Mouse (Mus musculus) lung, embryonic 16.5 days (tissue): ENCODE data around the gene Gm17359. TPM values are rescaled to one million over a fixed set of nuclear protein-coding genes. Genes with fewer than 3 reads are reported as not detected.

Source experiments
- ATAC-seq: fragments of 200-750 bp; cut with Nextera tagmentation; 2 replicates; pipeline ENCODE4 v1.8.0; 2017; ENCODE audit warnings: low read depth, mild to moderate bottlenecking, moderate library complexity
- H3K27ac ChIP-seq: fragments of 300-500 bp; sonication (generic); 2 replicates; pipeline ENCODE4 v1.5.1; 2014; ENCODE audit warnings: mild to moderate bottlenecking, control low read depth, low read length
- H3K27me3 ChIP-seq: fragments of 300-500 bp; sonication (generic); 2 replicates; pipeline ENCODE4 v1.6.1; 2014; ENCODE audit warnings: low read depth, low read length, mixed read lengths; ENCODE audit not compliant: control insufficient read depth, insufficient read depth
- H3K36me3 ChIP-seq: fragments of 300-500 bp; sonication (generic); 2 replicates; pipeline ENCODE4 v1.6.1; 2014; ENCODE audit warnings: low read length; ENCODE audit not compliant: control insufficient read depth, insufficient read depth
- H3K4me1 ChIP-seq: fragments of 300-500 bp; sonication (generic); replicated peaks from 2 replicates; pipeline ENCODE4 v1.6.1; 2014; ENCODE audit warnings: low read length, mixed read lengths; ENCODE audit not compliant: control insufficient read depth, insufficient read depth
- H3K4me2 ChIP-seq: fragments of 300-500 bp; sonication (generic); 2 replicates; pipeline ENCODE4 v1.6.1; 2014; ENCODE audit warnings: low read depth, low read length, control low read depth
- H3K4me3 ChIP-seq: fragments of 300-500 bp; sonication (generic); 2 replicates; pipeline ENCODE4 v1.5.1; 2014; ENCODE audit warnings: mild to moderate bottlenecking, low read length, control low read depth
- H3K9ac ChIP-seq: fragments of 300-500 bp; sonication (generic); 2 replicates; pipeline ENCODE4 v1.6.1; 2014; ENCODE audit warnings: low read length, control low read depth
- H3K9me3 ChIP-seq: fragments of 300-500 bp; sonication (generic); 2 replicates; pipeline ENCODE4 v1.6.1; 2016; ENCODE audit warnings: low read length; ENCODE audit not compliant: control insufficient read depth
- WGBS: fragments of 180-500 bp; shearing (Covaris S2); extraction: QIAGEN DNeasy Blood & Tissue Kit; methylation state at CpG from one replicate; pipeline ENCODE4 v1.1.7; 2014; 5-methylcytosine and 5-hydroxymethylcytosine counted together
- polyA plus RNA-seq: library from polyadenylated mRNA; unstranded; fragments of >200 nt; fragmentation: Nextera tagmentation; extraction: Ambion mirVana; gene quantifications from 2 replicates; pipeline ENCODE4 v1.2.1, GENCODE M21; 2015

Gene Gm17359
- polyA plus RNA-seq, 1 experiment from 2014 or later: not detected

DNA sequence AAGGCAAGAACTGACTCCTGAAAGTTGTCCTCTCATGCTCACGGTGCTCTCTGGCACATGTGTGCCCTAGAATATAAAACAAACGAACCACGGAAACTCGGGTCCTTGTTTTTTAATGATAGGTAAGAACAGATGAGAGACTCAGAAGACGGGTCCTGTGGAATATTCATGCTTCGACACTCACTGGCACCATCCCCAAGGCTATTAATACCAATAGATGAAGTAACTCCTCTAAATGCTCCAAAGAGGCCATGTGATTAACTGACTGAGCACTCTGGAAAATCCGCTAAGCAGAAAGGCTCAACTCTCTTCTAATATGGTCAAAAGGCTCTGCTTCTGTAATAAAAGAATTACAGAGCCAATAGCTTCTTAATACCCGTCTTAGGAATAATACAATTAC, 157.6 kb downstream of the Gm17359 start:
- H3K4me2 ChIP-seq: no peak overlapping the region
- H3K27ac ChIP-seq: no peak overlapping the region
- 0 out of 2 replicates have a peak, but pooled peaks cover 3% of the 10 kb centered on the region for H3K4me1 ChIP-seq
- H3K9me3 ChIP-seq: no peaks in the 10 kb centered on the region
- H3K36me3 ChIP-seq: peaks cover 7% of the 10 kb centered on the region
- no peaks in the 10 kb centered on the region for H3K27me3 ChIP-seq
- no peak overlapping the region for H3K9ac ChIP-seq
- no peak overlapping the region for H3K4me3 ChIP-seq
- no peak for ATAC-seq
- 83% methylated on average over 8 of the region's 8 CpGs for WGBS

- ATAC-seq: no peak
These were observed 158.7 kb downstream of the Gm17359 start for GRCm38 (mm10) chr3:79495151-79495550.

GRCm38 (mm10) chr3:79496668-79497067, 160.2 kb downstream of the Gm17359 start:
- 68% methylated on average over 6 of the region's 6 CpGs for WGBS
- Histone ChIP-seq H3K9ac (no peak overlapping the region), H3K4me3 (no peak overlapping the region), H3K36me3 (peaks cover 10% of the 10 kb centered on the region), H3K9me3 (no peaks in the 10 kb centered on the region), H3K27ac (no peak overlapping the region), H3K27me3 (no peaks in the 10 kb centered on the region), H3K4me2 (no peak overlapping the region), H3K4me1 (0 out of 2 replicates have a peak, but pooled peaks cover 3% of the 10 kb centered on the region)
- ATAC-seq: peak; percentile 41; the same call in 1 of the 2 replicates

More at GRCm38 (mm10) chr3:79495151-79495550, 158.7 kb downstream of the Gm17359 start:
- WGBS: 80% methylated on average over 7 of the region's 7 CpGs
- H3K4me2 ChIP-seq: no peak overlapping the region
- H3K9me3 ChIP-seq: no peaks in the 10 kb centered on the region
- no peaks in the 10 kb centered on the region for H3K27me3 ChIP-seq
- H3K9ac ChIP-seq: no peak overlapping the region
- no peak overlapping the region for H3K27ac ChIP-seq
- 0 out of 2 replicates have a peak, but pooled peaks cover 3% of the 10 kb centered on the region for H3K4me1 ChIP-seq
- H3K4me3 ChIP-seq: no peak overlapping the region
- H3K36me3 ChIP-seq: peaks cover 7% of the 10 kb centered on the region

- Histone ChIP-seq H3K4me3 (no peak overlapping the region), H3K27me3 (no peaks in the 10 kb centered on the region), H3K36me3 (peaks cover 5% of the 10 kb centered on the region; the same call in 1 of the 2 replicates), H3K27ac (no peak overlapping the region), H3K9ac (no peak overlapping the region), H3K4me1 (no peaks in the 10 kb centered on the region), H3K4me2 (no peak overlapping the region), H3K9me3 (no peaks in the 10 kb centered on the region)
- no peak for ATAC-seq
- 71% methylated on average over 10 of the region's 10 CpGs for WGBS
These were observed 163.8 kb downstream of the Gm17359 start for GRCm38 (mm10) chr3:79500279-79500678.

- Histone ChIP-seq H3K9ac (no peak overlapping the region), H3K27ac (no peak overlapping the region), H3K27me3 (no peaks in the 10 kb centered on the region), H3K36me3 (peaks cover 5% of the 10 kb centered on the region; the same call in 1 of the 2 replicates), H3K9me3 (no peaks in the 10 kb centered on the region), H3K4me1 (no peaks in the 10 kb centered on the region), H3K4me2 (no peak overlapping the region), H3K4me3 (no peak overlapping the region)
- ATAC-seq: no peak
- whole genome bisulfite sequencing: 88% methylated on average over 2 of the region's 2 CpGs
These were observed 164.8 kb downstream of the Gm17359 start for GRCm38 (mm10) chr3:79501166-79501728.

Other genes with a start within 250 kb of the Gm17359 start
- 5.1 and 6.0 TPM in 2 replicates for gene Rapgef2, start 50.1 kb upstream of the Gm17359 start, polyA plus RNA-seq
- 3.2 and 3.5 TPM in 2 replicates for gene Fnip2, start 231.1 kb downstream of the Gm17359 start, polyA plus RNA-seq